Mouse (Mus musculus): Measurements from ENCODE around the gene Spint1. TPM values are rescaled to one million over a fixed set of nuclear protein-coding genes. Genes with fewer than 3 reads are reported as not detected.

Spint1 gene
- polyA plus RNA-seq, 1 experiment, result 57.3 TPM

- TF ChIP-seq POLR2A (IDR thresholded peaks at IDR 0.05; ENCODE audit: insufficient read depth, low read length), result no peak
- TF ChIP-seq EP300 (IDR thresholded peaks at IDR 0.05; ENCODE audit: insufficient read depth, low read depth, low read length), result no peak
- no peak for TF ChIP-seq CTCF (IDR thresholded peaks at IDR 0.05; ENCODE audit: low read depth, low read length)
- Histone ChIP-seq H3K9ac (ENCODE audit: low read depth, poor library complexity, severe bottlenecking) (peak within 1 kb of the TSS; percentile 44), H3K9me3 (replicated peaks; ENCODE audit: control insufficient read depth, insufficient read depth, low read length, poor library complexity, severe bottlenecking) (no peaks in the 10 kb centered on the region), H3K36me3 (ENCODE audit: control insufficient read depth, insufficient read depth, low read length, poor library complexity, severe bottlenecking) (no peaks in the 10 kb centered on the region), H3K27ac (ENCODE audit: insufficient read depth, low read length) (peak within 1 kb of the TSS; percentile 10), H3K27me3 (ENCODE audit: control insufficient read depth, insufficient read depth, low read length, poor library complexity, severe bottlenecking) (no peaks in the 10 kb centered on the region), H3K4me3 (ENCODE audit: low read depth, low read length) (peak within 1 kb of the TSS; percentile 90), H3K4me1 (ENCODE audit: control insufficient read depth, insufficient read depth, low read length) (peaks cover 2% of the 10 kb centered on the region)
These were observed 28.6 kb upstream of the Spint1 start, which contains the start of the genes Zfyve19 and Dnajc17 for GRCm38 (mm10) chr2:119208344-119209175. Zfyve19 (plus strand) TSS chr2:119208617. Dnajc17 (minus strand) TSS chr2:119208795.

GRCm38 (mm10) chr2:119209176-119209507, 28.0 kb upstream of the Spint1 start:
- H3K4me1 ChIP-seq (ENCODE audit: control insufficient read depth, insufficient read depth, low read length), result peaks cover 2% of the 10 kb centered on the region
- H3K4me3 ChIP-seq (ENCODE audit: low read depth, low read length), result peak overlapping the region; percentile 90
- TF ChIP-seq EP300 (IDR thresholded peaks at IDR 0.05; ENCODE audit: insufficient read depth, low read depth, low read length) (no peak), CTCF (IDR thresholded peaks at IDR 0.05; ENCODE audit: low read depth, low read length) (no peak), POLR2A (IDR thresholded peaks at IDR 0.05; ENCODE audit: insufficient read depth, low read length) (no peak)
- no peaks in the 10 kb centered on the region for H3K27me3 ChIP-seq (ENCODE audit: control insufficient read depth, insufficient read depth, low read length, poor library complexity, severe bottlenecking)
- H3K27ac ChIP-seq (ENCODE audit: insufficient read depth, low read length), result no peak overlapping the region
- no peaks in the 10 kb centered on the region for H3K9me3 ChIP-seq (replicated peaks; ENCODE audit: control insufficient read depth, insufficient read depth, low read length, poor library complexity, severe bottlenecking)
- H3K36me3 ChIP-seq (ENCODE audit: control insufficient read depth, insufficient read depth, low read length, poor library complexity, severe bottlenecking), result no peaks in the 10 kb centered on the region
- H3K9ac ChIP-seq (ENCODE audit: low read depth, poor library complexity, severe bottlenecking), result peak overlapping the region; percentile 25

GRCm38 (mm10) chr2:119229775-119230704, 7.1 kb upstream of the Spint1 start, which contains the start of gene Ppp1r14d:
Ppp1r14d (minus strand) TSS chr2:119229906.
- Histone ChIP-seq H3K36me3 (ENCODE audit: control insufficient read depth, insufficient read depth, low read length, poor library complexity, severe bottlenecking) (no peaks in the 10 kb centered on the region), H3K4me1 (ENCODE audit: control insufficient read depth, insufficient read depth, low read length) (no peaks in the 10 kb centered on the region), H3K9ac (ENCODE audit: low read depth, poor library complexity, severe bottlenecking) (no peak within 1 kb of the TSS), H3K27ac (ENCODE audit: insufficient read depth, low read length) (no peak within 1 kb of the TSS), H3K27me3 (ENCODE audit: control insufficient read depth, insufficient read depth, low read length, poor library complexity, severe bottlenecking) (no peaks in the 10 kb centered on the region), H3K9me3 (replicated peaks; ENCODE audit: control insufficient read depth, insufficient read depth, low read length, poor library complexity, severe bottlenecking) (no peaks in the 10 kb centered on the region), H3K4me3 (ENCODE audit: low read depth, low read length) (no peak within 1 kb of the TSS)
- TF ChIP-seq CTCF (IDR thresholded peaks at IDR 0.05; ENCODE audit: low read depth, low read length), result no peak
- TF ChIP-seq POLR2A (IDR thresholded peaks at IDR 0.05; ENCODE audit: insufficient read depth, low read length), result no peak
- TF ChIP-seq EP300 (IDR thresholded peaks at IDR 0.05; ENCODE audit: insufficient read depth, low read depth, low read length), result 0 out of 2 replicates have a peak, but pooled peaks have one; percentile 25

- no peaks in the 10 kb centered on the region for H3K9me3 ChIP-seq (replicated peaks; ENCODE audit: control insufficient read depth, insufficient read depth, low read length, poor library complexity, severe bottlenecking)
- peak overlapping the region; percentile 44 for H3K27ac ChIP-seq (ENCODE audit: insufficient read depth, low read length)
- no peak for TF ChIP-seq CTCF (IDR thresholded peaks at IDR 0.05; ENCODE audit: low read depth, low read length)
- TF ChIP-seq POLR2A (IDR thresholded peaks at IDR 0.05; ENCODE audit: insufficient read depth, low read length), result no peak
- peak; percentile 80; the same call in 1 of the 2 replicates for TF ChIP-seq EP300 (IDR thresholded peaks at IDR 0.05; ENCODE audit: insufficient read depth, low read depth, low read length)
- peak overlapping the region; percentile 78 for H3K9ac ChIP-seq (ENCODE audit: low read depth, poor library complexity, severe bottlenecking)
- no peaks in the 10 kb centered on the region for H3K36me3 ChIP-seq (ENCODE audit: control insufficient read depth, insufficient read depth, low read length, poor library complexity, severe bottlenecking)
- peaks cover 6% of the 10 kb centered on the region for H3K4me1 ChIP-seq (ENCODE audit: control insufficient read depth, insufficient read depth, low read length)
- no peaks in the 10 kb centered on the region for H3K27me3 ChIP-seq (ENCODE audit: control insufficient read depth, insufficient read depth, low read length, poor library complexity, severe bottlenecking)
- H3K4me3 ChIP-seq (ENCODE audit: low read depth, low read length), result peak overlapping the region; percentile 90
These were observed 416 bp upstream of the Spint1 start for GRCm38 (mm10) chr2:119236682-119237209.

GRCm38 (mm10) chr2:119237871-119238220, 684 bp downstream of the Spint1 start:
- TF ChIP-seq EP300 (IDR thresholded peaks at IDR 0.05; ENCODE audit: insufficient read depth, low read depth, low read length) (no peak), CTCF (IDR thresholded peaks at IDR 0.05; ENCODE audit: low read depth, low read length) (no peak), POLR2A (IDR thresholded peaks at IDR 0.05; ENCODE audit: insufficient read depth, low read length) (no peak)
- Histone ChIP-seq H3K27ac (ENCODE audit: insufficient read depth, low read length) (no peak overlapping the region), H3K4me1 (ENCODE audit: control insufficient read depth, insufficient read depth, low read length) (peaks cover 9% of the 10 kb centered on the region), H3K9ac (ENCODE audit: low read depth, poor library complexity, severe bottlenecking) (peak overlapping the region; percentile 78), H3K4me3 (ENCODE audit: low read depth, low read length) (peak overlapping the region; percentile 90), H3K27me3 (ENCODE audit: control insufficient read depth, insufficient read depth, low read length, poor library complexity, severe bottlenecking) (no peaks in the 10 kb centered on the region), H3K36me3 (ENCODE audit: control insufficient read depth, insufficient read depth, low read length, poor library complexity, severe bottlenecking) (no peaks in the 10 kb centered on the region), H3K9me3 (replicated peaks; ENCODE audit: control insufficient read depth, insufficient read depth, low read length, poor library complexity, severe bottlenecking) (no peaks in the 10 kb centered on the region)
